Mouse (Mus musculus) left cerebral cortex, adult 18-20 months (tissue): ENCODE results near the gene Tuba3b. TPM values are rescaled to one million over a fixed set of nuclear protein-coding genes. Genes with fewer than 3 reads are reported as not detected.

ENCODE experiments used
- DNase-seq, 2 experiments: peaks; one replicate each; pipeline ENCODE4 v3.0.0; 2021 to 2022; ENCODE audit warnings: low spot score in 2 of 2, mixed read lengths in 1 of 2
- total RNA-seq, 2 experiments: library from RNA; stranded (reverse); gene quantifications; 2 replicates each; pipeline ENCODE4 v1.2.3; 2021

Tuba3b gene
- total RNA-seq, 2 experiments from 2014 or later = not detected

DNA sequence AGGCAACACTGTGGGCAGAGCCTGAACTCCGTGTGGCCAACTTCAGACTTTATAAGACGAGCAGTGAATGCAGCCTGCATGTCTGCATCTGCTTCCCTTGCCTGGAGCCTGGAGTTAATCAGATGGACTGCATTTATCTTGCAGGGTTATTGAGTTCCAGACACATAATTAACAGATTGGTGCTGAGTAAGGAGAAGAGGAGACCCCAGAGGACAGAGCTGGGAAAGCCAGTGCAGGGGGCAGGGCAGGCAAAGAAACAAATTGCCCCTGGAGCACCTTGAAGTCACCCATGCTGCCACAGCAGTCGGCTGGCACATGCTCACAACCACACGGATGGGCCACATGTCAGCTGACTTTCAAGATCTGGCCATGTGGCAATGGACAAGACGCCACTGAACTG is 48.7 kb downstream of the Tuba3b start:
- DNase-seq = no peak

DNA sequence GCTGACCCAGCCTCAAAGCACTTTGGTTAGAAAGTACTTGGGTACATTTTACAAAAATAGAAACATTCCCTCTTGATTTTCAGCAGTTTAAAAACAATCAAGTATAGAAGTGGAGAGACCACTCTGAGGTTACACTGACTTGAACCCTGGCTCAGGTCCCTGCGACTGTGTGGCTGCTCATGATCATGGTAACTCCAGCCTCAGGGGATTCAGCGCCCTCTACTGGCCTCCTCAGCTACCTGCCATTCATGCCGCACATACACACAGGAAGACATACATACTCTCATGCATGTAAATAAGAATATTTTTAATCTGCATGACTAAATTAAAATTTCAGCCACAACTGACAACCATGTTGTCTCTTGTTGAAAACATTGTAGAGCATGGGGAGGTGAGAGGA is 50.2 kb downstream of the Tuba3b start:
- no peak for DNase-seq

DNA sequence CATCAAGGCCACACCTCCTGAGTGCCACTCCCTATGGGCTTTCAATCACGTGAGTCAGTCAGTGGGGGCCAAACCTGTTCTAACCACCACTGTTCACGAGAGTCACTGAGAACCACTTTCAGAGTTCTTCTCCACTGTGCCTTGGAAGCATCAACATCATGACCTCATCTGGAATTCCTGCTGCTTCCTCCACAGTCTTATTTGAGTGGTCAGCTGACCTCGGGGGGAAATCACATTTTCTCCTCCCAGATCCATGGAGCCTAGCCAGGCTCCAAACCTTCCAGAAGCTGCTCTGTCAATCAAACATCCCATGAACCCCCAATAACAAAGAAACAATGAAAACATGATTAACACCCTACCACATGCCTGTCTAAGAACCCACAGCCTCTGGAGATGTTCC is 52.1 kb downstream of the Tuba3b start:
- DNase-seq = no peak

DNA sequence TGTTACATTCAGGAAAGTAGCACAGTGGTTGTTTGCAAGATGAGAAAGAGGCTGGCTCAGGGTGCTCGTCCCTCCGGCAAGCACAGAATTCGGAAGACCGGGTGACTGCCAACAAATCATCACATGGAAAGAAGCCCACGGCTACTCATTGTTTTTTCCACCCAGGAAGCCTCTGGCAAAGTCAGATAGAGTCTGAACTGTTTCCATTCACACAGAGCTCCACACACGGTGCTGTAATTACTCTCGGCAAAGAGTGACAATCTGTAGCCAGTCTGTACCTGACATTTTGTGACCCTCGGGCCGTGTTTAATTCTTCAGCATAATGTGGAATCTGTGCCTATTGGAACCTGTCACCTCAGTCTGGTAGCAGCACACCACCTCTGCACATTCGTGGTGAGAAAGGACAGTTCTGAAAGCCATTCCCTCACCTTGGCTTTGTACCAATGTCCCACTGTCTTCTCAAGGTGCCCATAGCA is 54.1 kb downstream of the Tuba3b start:
- no peak for DNase-seq

Other genes starting within 250 kb of the Tuba3b start
- 1 to 10 TPM; 1.8 to 2.1 TPM for gene Lmntd1, start 1.4 kb upstream of the Tuba3b start, total RNA-seq
- gene Rassf8, start 131.0 kb downstream of the Tuba3b start, total RNA-seq = 10 to 100 TPM; 16.3 to 18.9 TPM
- 10 to 100 TPM; 38.0 to 39.1 TPM for gene Bhlhe41, start 249.8 kb downstream of the Tuba3b start, total RNA-seq